Mouse (Mus musculus): Measurements from ENCODE around the gene Tiam2. TPM values are rescaled to one million over a fixed set of nuclear protein-coding genes. Genes with fewer than 3 reads are reported as not detected.

Tiam2 gene
- polyA plus RNA-seq, 1 experiment from 2014 or later, result 29.3 TPM

GRCm38 (mm10) chr17:3366741-3367140 is 40.4 kb downstream of the Tiam2 start:
- peaks cover 11% of the 10 kb centered on the region for H3K36me3 ChIP-seq
- H3K27ac ChIP-seq, result no peak overlapping the region
- H3K27me3 ChIP-seq, result no peaks in the 10 kb centered on the region
- no peak overlapping the region for H3K4me3 ChIP-seq
- H3K9ac ChIP-seq, result no peak overlapping the region
- H3K9me3 ChIP-seq, result no peaks in the 10 kb centered on the region
- peaks cover 60% of the 10 kb centered on the region for H3K4me1 ChIP-seq
- WGBS, result 82% methylated on average over 3 of the region's 3 CpGs
- H3K4me2 ChIP-seq (replicated peaks), result no peak overlapping the region
- ATAC-seq (ENCODE audit: low FRiP score, low read depth), result no peak

GRCm38 (mm10) chr17:3368386-3368785 is 42.0 kb downstream of the Tiam2 start:
- no peak overlapping the region for H3K4me2 ChIP-seq (replicated peaks)
- peak overlapping the region; percentile 84 for H3K27ac ChIP-seq
- H3K27me3 ChIP-seq, result no peaks in the 10 kb centered on the region
- 0 out of 2 replicates have a peak, but pooled peaks have one; percentile 44 for ATAC-seq (ENCODE audit: low FRiP score, low read depth)
- peaks cover 46% of the 10 kb centered on the region for H3K4me1 ChIP-seq
- peaks cover 11% of the 10 kb centered on the region for H3K36me3 ChIP-seq
- H3K4me3 ChIP-seq, result no peak overlapping the region
- H3K9ac ChIP-seq, result no peak overlapping the region
- H3K9me3 ChIP-seq, result no peaks in the 10 kb centered on the region
- WGBS, result 24% methylated on average over 1 of the region's 1 CpGs

- no peak overlapping the region for H3K9ac ChIP-seq
- peak; percentile 61; the same call in 1 of the 2 replicates for ATAC-seq (ENCODE audit: low FRiP score, low read depth)
- peak overlapping the region; percentile 35 for H3K4me2 ChIP-seq (replicated peaks)
- no peaks in the 10 kb centered on the region for H3K27me3 ChIP-seq
- peak overlapping the region; percentile 84 for H3K27ac ChIP-seq
- no peaks in the 10 kb centered on the region for H3K9me3 ChIP-seq
- WGBS, result 52% methylated on average over 4 of the region's 4 CpGs
- H3K4me1 ChIP-seq, result peaks cover 47% of the 10 kb centered on the region
- H3K36me3 ChIP-seq, result peaks cover 11% of the 10 kb centered on the region
- H3K4me3 ChIP-seq, result no peak overlapping the region
Observed at GRCm38 (mm10) chr17:3369631-3370030, 43.3 kb downstream of the Tiam2 start.

- Histone ChIP-seq H3K9ac (no peak overlapping the region), H3K27ac (no peak overlapping the region; the same call in 1 of the 2 replicates), H3K36me3 (no peaks in the 10 kb centered on the region; the same call in 1 of the 2 replicates), H3K4me3 (no peak overlapping the region), H3K27me3 (no peaks in the 10 kb centered on the region), H3K4me2 (replicated peaks) (no peak overlapping the region), H3K9me3 (no peaks in the 10 kb centered on the region), H3K4me1 (peaks cover 14% of the 10 kb centered on the region)
- ATAC-seq (ENCODE audit: low FRiP score, low read depth), result no peak
- 63% methylated on average over 2 of the region's 2 CpGs for WGBS
Observed at GRCm38 (mm10) chr17:3378606-3379005, 52.2 kb downstream of the Tiam2 start.

GRCm38 (mm10) chr17:3379753-3380588 is 53.6 kb downstream of the Tiam2 start:
- ATAC-seq (ENCODE audit: low FRiP score, low read depth), result no peak

GRCm38 (mm10) chr17:3385391-3385790 is 59.0 kb downstream of the Tiam2 start:
- Histone ChIP-seq H3K4me3 (no peak overlapping the region), H3K27me3 (no peaks in the 10 kb centered on the region), H3K9me3 (no peaks in the 10 kb centered on the region), H3K36me3 (no peaks in the 10 kb centered on the region; the same call in 1 of the 2 replicates), H3K27ac (no peak overlapping the region), H3K9ac (no peak overlapping the region), H3K4me1 (peaks cover 9% of the 10 kb centered on the region; the same call in 1 of the 2 replicates), H3K4me2 (replicated peaks) (no peak overlapping the region)
- ATAC-seq (ENCODE audit: low FRiP score, low read depth), result no peak
- WGBS, result 81% methylated on average over 1 of the region's 1 CpGs

More at GRCm38 (mm10) chr17:3379753-3380588, 53.6 kb downstream of the Tiam2 start:
- Histone ChIP-seq H3K4me2 (replicated peaks) (no peak overlapping the region), H3K4me3 (no peak overlapping the region), H3K4me1 (peaks cover 12% of the 10 kb centered on the region), H3K27ac (no peak overlapping the region), H3K36me3 (no peaks in the 10 kb centered on the region; the same call in 1 of the 2 replicates), H3K9me3 (no peaks in the 10 kb centered on the region), H3K9ac (no peak overlapping the region), H3K27me3 (no peaks in the 10 kb centered on the region)
- WGBS, result 31% methylated on average over 9 of the region's 13 CpGs

GRCm38 (mm10) chr17:3387819-3388218 is 61.4 kb downstream of the Tiam2 start:
- no peaks in the 10 kb centered on the region for H3K36me3 ChIP-seq
- H3K4me3 ChIP-seq, result no peak overlapping the region
- H3K27ac ChIP-seq, result no peak overlapping the region
- H3K4me1 ChIP-seq, result peaks cover 9% of the 10 kb centered on the region; the same call in 1 of the 2 replicates
- ATAC-seq (ENCODE audit: low FRiP score, low read depth), result no peak
- H3K27me3 ChIP-seq, result no peaks in the 10 kb centered on the region
- H3K9me3 ChIP-seq, result no peaks in the 10 kb centered on the region
- no peak overlapping the region for H3K4me2 ChIP-seq (replicated peaks)
- no peak overlapping the region for H3K9ac ChIP-seq
- 38% methylated on average over 4 of the region's 4 CpGs for WGBS

GRCm38 (mm10) chr17:3389741-3390140 is 63.4 kb downstream of the Tiam2 start:
- Histone ChIP-seq H3K36me3 (no peaks in the 10 kb centered on the region), H3K4me1 (peaks cover 14% of the 10 kb centered on the region), H3K27me3 (no peaks in the 10 kb centered on the region), H3K9me3 (no peaks in the 10 kb centered on the region), H3K27ac (no peak overlapping the region), H3K4me3 (no peak overlapping the region), H3K4me2 (replicated peaks) (no peak overlapping the region), H3K9ac (no peak overlapping the region)
- ATAC-seq (ENCODE audit: low FRiP score, low read depth), result no peak
- 54% methylated on average over 4 of the region's 4 CpGs for WGBS

- no peak overlapping the region for H3K9ac ChIP-seq
- H3K4me3 ChIP-seq, result no peak overlapping the region
- no peak overlapping the region for H3K4me2 ChIP-seq (replicated peaks)
- no peak overlapping the region for H3K27ac ChIP-seq
- WGBS, result 70% methylated on average over 2 of the region's 2 CpGs
- H3K27me3 ChIP-seq, result no peaks in the 10 kb centered on the region
- peaks cover 27% of the 10 kb centered on the region for H3K4me1 ChIP-seq
- no peaks in the 10 kb centered on the region for H3K9me3 ChIP-seq
- ATAC-seq (ENCODE audit: low FRiP score, low read depth), result no peak
- no peaks in the 10 kb centered on the region for H3K36me3 ChIP-seq
Observed at GRCm38 (mm10) chr17:3393981-3394380, 67.6 kb downstream of the Tiam2 start.

- H3K27me3 ChIP-seq, result no peaks in the 10 kb centered on the region
- peaks cover 27% of the 10 kb centered on the region for H3K4me1 ChIP-seq
- H3K36me3 ChIP-seq, result no peaks in the 10 kb centered on the region
- no peak overlapping the region for H3K4me2 ChIP-seq (replicated peaks)
- no peaks in the 10 kb centered on the region for H3K9me3 ChIP-seq
- H3K27ac ChIP-seq, result no peak overlapping the region
- H3K9ac ChIP-seq, result no peak overlapping the region
- ATAC-seq (ENCODE audit: low FRiP score, low read depth), result no peak
- H3K4me3 ChIP-seq, result no peak overlapping the region
- 90% methylated on average over 2 of the region's 2 CpGs for WGBS
Observed at GRCm38 (mm10) chr17:3394985-3395384, 68.6 kb downstream of the Tiam2 start.

- H3K27ac ChIP-seq, result peak overlapping the region; percentile 61; the same call in 1 of the 2 replicates
- H3K27me3 ChIP-seq, result no peaks in the 10 kb centered on the region
- peak; percentile 24; the same call in 1 of the 2 replicates for ATAC-seq (ENCODE audit: low FRiP score, low read depth)
- peak overlapping the region; percentile 32 for H3K4me2 ChIP-seq (replicated peaks)
- peaks cover 40% of the 10 kb centered on the region for H3K4me1 ChIP-seq
- no peaks in the 10 kb centered on the region for H3K9me3 ChIP-seq
- no peak overlapping the region for H3K9ac ChIP-seq
- H3K4me3 ChIP-seq, result no peak overlapping the region
- no peaks in the 10 kb centered on the region for H3K36me3 ChIP-seq
- WGBS, result 60% methylated on average over 12 of the region's 12 CpGs
Observed at GRCm38 (mm10) chr17:3396881-3397281, 70.5 kb downstream of the Tiam2 start.

- 36% methylated on average over 5 of the region's 5 CpGs for WGBS
- H3K4me2 ChIP-seq (replicated peaks), result peak overlapping the region; percentile 32
- no peak for ATAC-seq (ENCODE audit: low FRiP score, low read depth)
Observed at GRCm38 (mm10) chr17:3397836-3398235, 71.5 kb downstream of the Tiam2 start.

More at GRCm38 (mm10) chr17:3397836-3398235, 71.5 kb downstream of the Tiam2 start:
- H3K9me3 ChIP-seq, result no peaks in the 10 kb centered on the region
- H3K27me3 ChIP-seq, result no peaks in the 10 kb centered on the region
- H3K9ac ChIP-seq, result no peak overlapping the region
- H3K4me3 ChIP-seq, result peak overlapping the region; percentile 7; the same call in 1 of the 2 replicates
- no peak overlapping the region for H3K27ac ChIP-seq
- H3K4me1 ChIP-seq, result peaks cover 42% of the 10 kb centered on the region
- no peaks in the 10 kb centered on the region for H3K36me3 ChIP-seq
